Mouse (Mus musculus) midbrain, embryonic 15.5 days (tissue): ENCODE data around the gene Anks3. TPM values are rescaled to one million over a fixed set of nuclear protein-coding genes. Genes with fewer than 3 reads are reported as not detected.

ENCODE experiments used
- ATAC-seq: fragments of 200-750 bp; cut with Nextera tagmentation; replicated peaks from 2 replicates; pipeline ENCODE4 v1.8.0; 2017; ENCODE audit warnings: moderate TSS enrichment
- H3K27ac ChIP-seq: fragments of 300-500 bp; sonication (generic); 2 replicates; pipeline ENCODE4 v1.5.1; 2015; ENCODE audit warnings: mild to moderate bottlenecking, inconsistent platforms
- H3K27me3 ChIP-seq: fragments of 300-500 bp; sonication (generic); replicated peaks from 2 replicates; pipeline ENCODE4 v1.6.1; 2015; ENCODE audit warnings: inconsistent platforms
- H3K36me3 ChIP-seq: fragments of 300-500 bp; sonication (generic); replicated peaks from 2 replicates; pipeline ENCODE4 v1.6.1; 2015; ENCODE audit warnings: inconsistent platforms
- H3K4me1 ChIP-seq: fragments of 300-500 bp; sonication (generic); 2 replicates; pipeline ENCODE4 v1.6.1; 2015; ENCODE audit warnings: inconsistent platforms
- H3K4me2 ChIP-seq: fragments of 300-500 bp; sonication (generic); 2 replicates; pipeline ENCODE4 v1.6.1; 2015; ENCODE audit warnings: inconsistent platforms, mild to moderate bottlenecking, moderate library complexity
- H3K4me3 ChIP-seq: fragments of 300-500 bp; sonication (generic); 2 replicates; pipeline ENCODE4 v1.5.1; 2015; ENCODE audit warnings: mild to moderate bottlenecking, inconsistent platforms
- H3K9ac ChIP-seq: fragments of 300-500 bp; sonication (generic); 2 replicates; pipeline ENCODE4 v1.6.1; 2015; ENCODE audit warnings: mild to moderate bottlenecking, inconsistent platforms
- H3K9me3 ChIP-seq: fragments of 300-500 bp; sonication (generic); 2 replicates; pipeline ENCODE4 v1.6.1; 2016; ENCODE audit warnings: inconsistent platforms
- WGBS: fragments of 180-500 bp; shearing (Covaris S2); methylation state at CpG from one replicate; pipeline ENCODE4 v1.1.7; 2015; ENCODE audit warnings: mixed read lengths; 5-methylcytosine and 5-hydroxymethylcytosine counted together
- polyA plus RNA-seq: library from polyadenylated mRNA; unstranded; fragments of >200 nt; fragmentation: Nextera tagmentation; extraction: Ambion mirVana; gene quantifications from 2 replicates; pipeline ENCODE4 v1.2.1, GENCODE M21; 2015

Anks3 gene
- polyA plus RNA-seq, 1 experiment from 2014 or later: 86.3 TPM

DNA sequence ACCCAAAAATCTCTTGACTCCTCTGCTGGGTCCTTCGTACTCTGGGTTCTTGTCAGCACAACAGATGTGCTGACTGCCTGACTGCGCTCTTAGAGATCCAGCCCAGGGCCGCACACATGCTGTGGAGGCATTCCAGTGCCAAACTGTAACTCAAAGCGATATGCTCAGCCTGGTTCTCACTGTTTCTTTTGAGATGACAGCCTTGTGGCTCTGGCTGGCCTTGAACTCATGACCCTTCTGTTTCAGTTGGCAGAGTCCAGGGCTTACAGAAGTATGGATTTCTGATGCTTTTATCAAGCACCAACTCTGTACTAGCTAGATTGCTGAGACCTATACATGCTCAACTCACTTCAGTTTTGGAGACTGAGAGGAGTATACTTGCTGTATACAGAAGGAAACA, 29.3 kb upstream of the Anks3 start:
- Histone ChIP-seq H3K9me3 (no peaks in the 10 kb centered on the region), H3K27me3 (no peaks in the 10 kb centered on the region), H3K4me1 (no peaks in the 10 kb centered on the region), H3K4me2 (no peak overlapping the region), H3K9ac (no peak overlapping the region), H3K27ac (no peak overlapping the region), H3K36me3 (no peaks in the 10 kb centered on the region), H3K4me3 (no peak overlapping the region)
- ATAC-seq: no peak
- 86% methylated on average over 4 of the region's 4 CpGs for WGBS

GRCm38 (mm10) chr16:4984717-4985116, 20.7 kb upstream of the Anks3 start:
- H3K36me3 ChIP-seq: no peaks in the 10 kb centered on the region
- no peak overlapping the region for H3K9ac ChIP-seq
- H3K4me3 ChIP-seq: no peak overlapping the region
- 92% methylated on average over 12 of the region's 12 CpGs for WGBS
- no peak for ATAC-seq
- no peaks in the 10 kb centered on the region for H3K4me1 ChIP-seq
- no peak overlapping the region for H3K4me2 ChIP-seq
- H3K9me3 ChIP-seq: no peaks in the 10 kb centered on the region
- no peaks in the 10 kb centered on the region for H3K27me3 ChIP-seq
- H3K27ac ChIP-seq: no peak overlapping the region

DNA sequence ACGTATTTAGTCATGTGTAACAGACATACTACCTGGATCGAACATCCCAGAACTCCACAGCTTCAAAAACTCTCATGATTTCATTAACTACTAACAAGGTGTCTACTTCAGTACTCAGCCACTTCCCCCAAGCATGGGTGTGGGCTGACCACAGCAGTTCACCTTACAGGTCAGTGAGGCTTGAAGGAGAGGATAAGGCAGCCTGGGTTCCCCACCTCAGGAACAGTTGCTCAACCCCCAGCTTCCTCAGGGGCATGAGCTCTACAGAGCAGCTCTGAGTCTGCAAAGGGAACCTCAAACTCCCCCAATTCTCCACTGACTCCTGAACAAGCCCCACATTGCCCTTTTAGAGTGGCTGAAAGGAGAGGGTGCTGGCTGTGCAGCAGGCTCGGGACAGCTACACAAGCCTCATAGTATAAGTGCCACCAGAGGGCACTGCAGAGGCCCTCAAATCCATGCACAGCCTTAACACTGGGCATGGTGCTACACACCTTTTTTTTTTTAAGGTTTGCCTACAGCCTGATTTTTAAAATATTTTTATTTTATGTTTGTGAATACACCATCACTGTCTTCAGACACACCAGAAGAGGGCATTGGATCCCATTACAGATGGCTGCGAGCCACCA, 15.9 kb upstream of the Anks3 start:
- 76% methylated on average over 4 of the region's 4 CpGs for WGBS
- no peak overlapping the region for H3K4me3 ChIP-seq
- H3K27me3 ChIP-seq: no peaks in the 10 kb centered on the region
- no peaks in the 10 kb centered on the region for H3K36me3 ChIP-seq
- no peak overlapping the region for H3K9ac ChIP-seq
- H3K9me3 ChIP-seq: no peaks in the 10 kb centered on the region
- H3K4me2 ChIP-seq: no peak overlapping the region
- H3K27ac ChIP-seq: no peak overlapping the region
- ATAC-seq: no peak
- no peaks in the 10 kb centered on the region for H3K4me1 ChIP-seq

GRCm38 (mm10) chr16:4978275-4979051, 14.5 kb upstream of the Anks3 start:
- ATAC-seq: no peak
- WGBS: 72% methylated on average over 5 of the region's 5 CpGs

GRCm38 (mm10) chr16:4976180-4976579, 12.2 kb upstream of the Anks3 start:
- WGBS: 68% methylated on average over 2 of the region's 2 CpGs
- Histone ChIP-seq H3K27me3 (no peaks in the 10 kb centered on the region), H3K36me3 (0 out of 2 replicates have a peak, but pooled peaks cover 3% of the 10 kb centered on the region), H3K27ac (no peak overlapping the region), H3K4me1 (no peaks in the 10 kb centered on the region), H3K9me3 (no peaks in the 10 kb centered on the region), H3K9ac (no peak overlapping the region), H3K4me2 (no peak overlapping the region), H3K4me3 (no peak overlapping the region)
- no peak for ATAC-seq

More at GRCm38 (mm10) chr16:4978275-4979051, 14.5 kb upstream of the Anks3 start:
- no peaks in the 10 kb centered on the region for H3K36me3 ChIP-seq
- no peaks in the 10 kb centered on the region for H3K9me3 ChIP-seq
- H3K27me3 ChIP-seq: no peaks in the 10 kb centered on the region
- H3K4me1 ChIP-seq: no peaks in the 10 kb centered on the region
- no peak overlapping the region for H3K4me2 ChIP-seq
- H3K9ac ChIP-seq: no peak overlapping the region
- H3K4me3 ChIP-seq: no peak overlapping the region
- no peak overlapping the region for H3K27ac ChIP-seq

- no peak overlapping the region for H3K4me2 ChIP-seq
- 0 out of 2 replicates have a peak, but pooled peaks cover 3% of the 10 kb centered on the region for H3K36me3 ChIP-seq
- no peaks in the 10 kb centered on the region for H3K9me3 ChIP-seq
- no peaks in the 10 kb centered on the region for H3K4me1 ChIP-seq
- H3K9ac ChIP-seq: no peak overlapping the region
- H3K27me3 ChIP-seq: no peaks in the 10 kb centered on the region
- no peak overlapping the region for H3K27ac ChIP-seq
- WGBS: 77% methylated on average over 5 of the region's 5 CpGs
- no peak overlapping the region for H3K4me3 ChIP-seq
- no peak for ATAC-seq
Observed at GRCm38 (mm10) chr16:4974521-4974920, 10.5 kb upstream of the Anks3 start.

GRCm38 (mm10) chr16:4971626-4972025, 7.6 kb upstream of the Anks3 start:
- H3K9me3 ChIP-seq: no peaks in the 10 kb centered on the region
- no peak overlapping the region for H3K9ac ChIP-seq
- WGBS: 88% methylated on average over 4 of the region's 4 CpGs
- ATAC-seq: no peak
- no peaks in the 10 kb centered on the region for H3K4me1 ChIP-seq
- no peaks in the 10 kb centered on the region for H3K27me3 ChIP-seq
- no peak overlapping the region for H3K4me2 ChIP-seq
- H3K27ac ChIP-seq: no peak overlapping the region
- 0 out of 2 replicates have a peak, but pooled peaks cover 3% of the 10 kb centered on the region for H3K36me3 ChIP-seq
- no peak overlapping the region for H3K4me3 ChIP-seq

DNA sequence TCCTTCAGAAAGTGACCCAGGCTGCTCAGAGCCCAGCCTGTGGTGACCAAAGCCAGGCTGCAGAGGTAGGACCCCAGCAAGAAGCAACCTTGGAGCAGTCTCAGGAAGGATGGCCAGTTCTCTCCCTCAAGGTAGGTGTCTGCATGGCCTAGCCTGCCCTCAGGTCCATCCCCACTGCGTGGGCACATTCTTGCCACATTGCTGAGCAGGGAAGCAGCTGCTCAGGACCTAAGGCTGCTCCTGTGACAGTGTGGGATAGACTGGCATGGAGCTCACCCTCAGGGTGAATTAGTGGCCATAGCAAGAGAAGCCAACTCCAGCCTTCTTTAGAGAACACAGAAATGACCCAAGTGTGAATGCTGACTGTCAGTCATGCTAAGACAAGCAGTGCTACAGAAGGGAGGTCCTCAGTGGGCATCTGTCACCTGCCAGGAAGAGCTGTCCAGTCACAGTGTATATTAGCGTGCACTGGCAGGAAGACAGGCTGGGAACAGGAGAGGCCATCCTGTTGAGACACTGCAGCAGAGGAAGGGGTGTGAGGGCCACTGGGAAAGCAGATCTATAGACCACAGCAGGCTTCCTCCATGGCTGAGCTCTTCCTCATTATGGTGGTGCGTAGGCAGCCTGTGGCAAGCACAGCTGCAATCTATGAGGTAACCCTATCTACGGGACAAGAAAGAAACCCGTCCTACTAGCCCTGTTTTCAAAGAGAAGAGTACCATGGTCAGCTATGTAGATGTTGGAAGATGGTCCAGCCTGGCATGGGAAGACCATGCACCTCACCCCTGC, 5.2 kb upstream of the Anks3 start:
- 88% methylated on average over 5 of the region's 5 CpGs for WGBS

GRCm38 (mm10) chr16:4968426-4968825, 4.4 kb upstream of the Anks3 start:
- no peak overlapping the region for H3K4me2 ChIP-seq
- ATAC-seq: no peak
- H3K4me3 ChIP-seq: no peak overlapping the region
- WGBS: 74% methylated on average over 3 of the region's 3 CpGs
- H3K9ac ChIP-seq: no peak overlapping the region
- no peaks in the 10 kb centered on the region for H3K9me3 ChIP-seq
- H3K4me1 ChIP-seq: peaks cover 7% of the 10 kb centered on the region
- no peak overlapping the region for H3K27ac ChIP-seq
- H3K27me3 ChIP-seq: no peaks in the 10 kb centered on the region
- H3K36me3 ChIP-seq: 0 out of 2 replicates have a peak, but pooled peaks cover 3% of the 10 kb centered on the region

More for the DNA sequence above, 5.2 kb upstream of the Anks3 start:
- no peak overlapping the region for H3K27ac ChIP-seq
- no peak overlapping the region for H3K9ac ChIP-seq
- no peak overlapping the region for H3K4me2 ChIP-seq
- H3K4me1 ChIP-seq: peaks cover 6% of the 10 kb centered on the region
- no peaks in the 10 kb centered on the region for H3K9me3 ChIP-seq
- no peaks in the 10 kb centered on the region for H3K27me3 ChIP-seq
- 0 out of 2 replicates have a peak, but pooled peaks cover 3% of the 10 kb centered on the region for H3K36me3 ChIP-seq
- ATAC-seq: no peak
- no peak overlapping the region for H3K4me3 ChIP-seq

DNA sequence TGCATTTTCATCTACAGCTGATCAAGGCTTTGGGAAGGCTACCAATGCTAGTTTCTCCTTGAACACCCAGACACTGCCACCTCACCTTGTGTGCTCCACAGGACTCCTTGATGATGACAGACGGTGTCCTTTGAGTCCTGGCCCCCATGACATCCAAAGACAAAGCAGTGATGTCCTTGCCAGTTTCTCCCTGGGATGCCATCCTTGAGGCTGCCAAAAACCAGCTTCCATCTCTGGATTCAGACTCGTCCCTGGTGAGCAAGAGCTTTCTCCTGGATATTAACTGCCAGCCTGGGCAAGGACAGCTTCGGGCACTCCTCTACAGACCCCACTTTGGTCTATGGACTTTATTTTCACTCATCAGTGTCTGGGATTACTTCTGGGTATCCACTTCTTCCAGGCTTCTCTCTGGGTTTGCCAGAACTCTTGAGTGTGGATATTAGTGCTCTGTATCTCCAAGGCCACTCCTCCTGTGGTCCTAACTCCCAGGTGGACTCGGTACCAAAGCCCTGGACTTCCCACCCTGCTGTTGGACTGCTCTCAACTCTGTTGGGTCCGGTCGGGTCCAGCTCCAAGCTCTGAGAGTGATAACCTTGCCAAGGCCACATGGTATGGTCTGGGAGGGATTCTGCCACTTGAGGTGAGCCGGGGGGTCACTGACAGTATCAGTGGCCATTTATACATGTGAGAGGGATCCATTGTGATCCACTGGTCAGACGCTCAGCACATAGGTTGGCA, 1.6 kb upstream of the Anks3 start:
- ATAC-seq: no peak
- Histone ChIP-seq H3K4me2 (peak overlapping the region; percentile 87), H3K9ac (0 out of 2 replicates have a peak overlapping the region, but pooled peaks have one; percentile 6), H3K27me3 (no peaks in the 10 kb centered on the region), H3K9me3 (no peaks in the 10 kb centered on the region), H3K4me3 (peak overlapping the region; percentile 94; the same call in 1 of the 2 replicates), H3K4me1 (peaks cover 26% of the 10 kb centered on the region), H3K36me3 (no peaks in the 10 kb centered on the region), H3K27ac (0 out of 2 replicates have a peak overlapping the region, but pooled peaks have one; percentile 91)
- 90% methylated on average over 8 of the region's 8 CpGs for whole genome bisulfite sequencing

- peak overlapping the region; percentile 91 for H3K27ac ChIP-seq
- peak overlapping the region; percentile 94 for H3K4me3 ChIP-seq
- no peaks in the 10 kb centered on the region for H3K27me3 ChIP-seq
- no peaks in the 10 kb centered on the region for H3K36me3 ChIP-seq
- peaks cover 26% of the 10 kb centered on the region for H3K4me1 ChIP-seq
- peak overlapping the region; percentile 87 for H3K4me2 ChIP-seq
- H3K9ac ChIP-seq: peak overlapping the region; percentile 93
- peak; percentile 31 for ATAC-seq
- H3K9me3 ChIP-seq: no peaks in the 10 kb centered on the region
- WGBS: 20% methylated on average over 13 of the region's 13 CpGs
Observed at GRCm38 (mm10) chr16:4964731-4965391, 856 bp upstream of the Anks3 start.
